Mouse (Mus musculus) kidney, embryonic 15.5 days (tissue): ENCODE results near the gene Ntn5. TPM values are rescaled to one million over a fixed set of nuclear protein-coding genes. Genes with fewer than 3 reads are reported as not detected.

Experiments
- ATAC-seq: fragments of 200-750 bp; cut with Nextera tagmentation; replicated peaks from 2 replicates; pipeline ENCODE4 v1.8.0; 2017; ENCODE audit warnings: moderate TSS enrichment; ENCODE audit not compliant: low FRiP score
- H3K27ac ChIP-seq: fragments of 300-500 bp; sonication (generic); 2 replicates; pipeline ENCODE4 v1.5.1; 2015; ENCODE audit warnings: mild to moderate bottlenecking, inconsistent platforms
- H3K27me3 ChIP-seq: fragments of 300-500 bp; sonication (generic); 2 replicates; pipeline ENCODE4 v1.6.1; 2015; ENCODE audit warnings: inconsistent platforms
- H3K36me3 ChIP-seq: fragments of 300-500 bp; sonication (generic); 2 replicates; pipeline ENCODE4 v1.6.1; 2015; ENCODE audit warnings: inconsistent platforms
- H3K4me1 ChIP-seq: fragments of 300-500 bp; sonication (generic); 2 replicates; pipeline ENCODE4 v1.6.1; 2015; ENCODE audit warnings: inconsistent platforms
- H3K4me2 ChIP-seq: fragments of 300-500 bp; sonication (generic); 2 replicates; pipeline ENCODE4 v1.6.1; 2015; ENCODE audit warnings: moderate library complexity, mild to moderate bottlenecking, inconsistent platforms
- H3K4me3 ChIP-seq: fragments of 300-500 bp; sonication (generic); replicated peaks from 2 replicates; pipeline ENCODE4 v1.5.1; 2015; ENCODE audit warnings: mild to moderate bottlenecking, inconsistent platforms
- H3K9ac ChIP-seq: fragments of 300-500 bp; sonication (generic); 2 replicates; pipeline ENCODE4 v1.6.1; 2015; ENCODE audit warnings: mild to moderate bottlenecking, inconsistent platforms
- H3K9me3 ChIP-seq: fragments of 300-500 bp; sonication (generic); replicated peaks from 2 replicates; pipeline ENCODE4 v1.6.1; 2016; ENCODE audit warnings: inconsistent platforms
- WGBS: fragments of 180-500 bp; shearing (Covaris S2); methylation state at CpG from one replicate; pipeline ENCODE4 v1.1.7; 2015; ENCODE audit warnings: mixed read lengths; 5-methylcytosine and 5-hydroxymethylcytosine counted together
- polyA plus RNA-seq: library from polyadenylated mRNA; unstranded; fragments of >200 nt; fragmentation: Nextera tagmentation; extraction: Ambion mirVana; gene quantifications from 2 replicates; pipeline ENCODE4 v1.2.1, GENCODE M21; 2015

The Ntn5 gene
- polyA plus RNA-seq, 1 experiment from 2014 or later, result 0.21 TPM

- Histone ChIP-seq H3K27me3 (no peaks in the 10 kb centered on the region), H3K36me3 (peaks cover 91% of the 10 kb centered on the region), H3K4me2 (no peak overlapping the region), H3K9me3 (no peaks in the 10 kb centered on the region), H3K27ac (no peak overlapping the region), H3K4me3 (no peak overlapping the region), H3K4me1 (peaks cover 15% of the 10 kb centered on the region), H3K9ac (no peak overlapping the region)
- WGBS, result 92% methylated on average over 9 of the region's 9 CpGs
- ATAC-seq, result no peak
Measured at GRCm38 (mm10) chr7:45725151-45725550, 41.3 kb downstream of the Ntn5 start.

- peaks cover 14% of the 10 kb centered on the region for H3K4me1 ChIP-seq
- ATAC-seq, result no peak
- H3K27me3 ChIP-seq, result no peaks in the 10 kb centered on the region
- no peak within 1 kb of the TSS for H3K4me3 ChIP-seq
- H3K4me2 ChIP-seq, result no peak within 1 kb of the TSS
- H3K9ac ChIP-seq, result no peak within 1 kb of the TSS
- WGBS, result 93% methylated on average over 11 of the region's 11 CpGs
- H3K27ac ChIP-seq, result no peak within 1 kb of the TSS
- no peaks in the 10 kb centered on the region for H3K9me3 ChIP-seq
- H3K36me3 ChIP-seq, result peaks cover 85% of the 10 kb centered on the region
Measured at GRCm38 (mm10) chr7:45725713-45726112, 41.9 kb downstream of the Ntn5 start, which contains the start of gene Spaca4. Gene Spaca4, minus strand, starts transcription at chr7:45725813.

- Histone ChIP-seq H3K27me3 (no peaks in the 10 kb centered on the region), H3K9ac (no peak overlapping the region), H3K4me3 (no peak overlapping the region), H3K36me3 (peaks cover 78% of the 10 kb centered on the region), H3K4me1 (peaks cover 16% of the 10 kb centered on the region), H3K4me2 (no peak overlapping the region), H3K27ac (no peak overlapping the region), H3K9me3 (no peaks in the 10 kb centered on the region)
- ATAC-seq, result no peak
- 90% methylated on average over 10 of the region's 10 CpGs for WGBS
Measured at GRCm38 (mm10) chr7:45726419-45726818, 42.6 kb downstream of the Ntn5 start.

- H3K27me3 ChIP-seq, result no peaks in the 10 kb centered on the region
- H3K9me3 ChIP-seq, result no peaks in the 10 kb centered on the region
- no peak overlapping the region for H3K27ac ChIP-seq
- no peak overlapping the region for H3K9ac ChIP-seq
- H3K4me1 ChIP-seq, result peaks cover 11% of the 10 kb centered on the region
- WGBS, result 88% methylated on average over 3 of the region's 3 CpGs
- ATAC-seq, result no peak
- no peak overlapping the region for H3K4me2 ChIP-seq
- peaks cover 66% of the 10 kb centered on the region for H3K36me3 ChIP-seq
- H3K4me3 ChIP-seq, result no peak overlapping the region
Measured at GRCm38 (mm10) chr7:45727625-45728024, 43.8 kb downstream of the Ntn5 start.

- Histone ChIP-seq H3K36me3 (peaks cover 34% of the 10 kb centered on the region), H3K4me2 (no peak overlapping the region), H3K9me3 (no peaks in the 10 kb centered on the region), H3K27ac (peak overlapping the region; percentile 64), H3K9ac (no peak overlapping the region), H3K4me1 (peaks cover 11% of the 10 kb centered on the region), H3K27me3 (no peaks in the 10 kb centered on the region), H3K4me3 (no peak overlapping the region)
- ATAC-seq, result peak; percentile 68
- whole genome bisulfite sequencing, result 18% methylated on average over 16 of the region's 16 CpGs
Measured at GRCm38 (mm10) chr7:45730727-45731431, 47.1 kb downstream of the Ntn5 start.

- no peak for ATAC-seq
- no peaks in the 10 kb centered on the region for H3K27me3 ChIP-seq
- H3K9me3 ChIP-seq, result no peaks in the 10 kb centered on the region
- H3K36me3 ChIP-seq, result peaks cover 11% of the 10 kb centered on the region
- no peak overlapping the region for H3K9ac ChIP-seq
- no peak overlapping the region for H3K4me3 ChIP-seq
- H3K27ac ChIP-seq, result no peak overlapping the region
- peaks cover 11% of the 10 kb centered on the region for H3K4me1 ChIP-seq
- 71% methylated on average over 5 of the region's 5 CpGs for WGBS
- H3K4me2 ChIP-seq, result no peak overlapping the region
Measured at GRCm38 (mm10) chr7:45733477-45733876, 49.7 kb downstream of the Ntn5 start.

GRCm38 (mm10) chr7:45739162-45739763 is 55.4 kb downstream of the Ntn5 start:
- Histone ChIP-seq H3K9me3 (no peaks in the 10 kb centered on the region), H3K9ac (no peak overlapping the region), H3K27me3 (no peaks in the 10 kb centered on the region), H3K36me3 (no peaks in the 10 kb centered on the region), H3K27ac (no peak overlapping the region), H3K4me3 (no peak overlapping the region), H3K4me2 (no peak overlapping the region), H3K4me1 (peaks cover 10% of the 10 kb centered on the region)
- 6% methylated on average over 9 of the region's 9 CpGs for WGBS
- ATAC-seq, result peak; percentile 76

GRCm38 (mm10) chr7:45739820-45740219 is 56.0 kb downstream of the Ntn5 start:
- no peaks in the 10 kb centered on the region for H3K27me3 ChIP-seq
- no peaks in the 10 kb centered on the region for H3K9me3 ChIP-seq
- H3K4me1 ChIP-seq, result peaks cover 10% of the 10 kb centered on the region
- H3K4me2 ChIP-seq, result no peak overlapping the region
- no peak for ATAC-seq
- 68% methylated on average over 10 of the region's 10 CpGs for WGBS
- H3K4me3 ChIP-seq, result no peak overlapping the region
- no peaks in the 10 kb centered on the region for H3K36me3 ChIP-seq
- H3K27ac ChIP-seq, result no peak overlapping the region
- no peak overlapping the region for H3K9ac ChIP-seq

- Histone ChIP-seq H3K27me3 (no peaks in the 10 kb centered on the region), H3K4me3 (no peak overlapping the region), H3K9me3 (no peaks in the 10 kb centered on the region), H3K27ac (no peak overlapping the region), H3K4me1 (peaks cover 10% of the 10 kb centered on the region), H3K9ac (no peak overlapping the region), H3K36me3 (no peaks in the 10 kb centered on the region), H3K4me2 (0 out of 2 replicates have a peak overlapping the region, but pooled peaks have one; percentile 54)
- 85% methylated on average over 12 of the region's 12 CpGs for WGBS
- ATAC-seq, result no peak
Measured at GRCm38 (mm10) chr7:45741308-45741707, 57.5 kb downstream of the Ntn5 start.

GRCm38 (mm10) chr7:45741777-45742176 is 58.0 kb downstream of the Ntn5 start:
- ATAC-seq, result no peak
- H3K9ac ChIP-seq, result no peak overlapping the region
- H3K36me3 ChIP-seq, result no peaks in the 10 kb centered on the region
- H3K9me3 ChIP-seq, result no peaks in the 10 kb centered on the region; the same call in 1 of the 2 replicates
- peak overlapping the region; percentile 54 for H3K4me2 ChIP-seq
- no peak overlapping the region for H3K27ac ChIP-seq
- H3K27me3 ChIP-seq, result no peaks in the 10 kb centered on the region
- H3K4me3 ChIP-seq, result peak overlapping the region; percentile 38
- peaks cover 10% of the 10 kb centered on the region for H3K4me1 ChIP-seq
- 37% methylated on average over 11 of the region's 11 CpGs for WGBS

- peak overlapping the region; percentile 54 for H3K4me2 ChIP-seq
- no peak for ATAC-seq
- H3K4me3 ChIP-seq, result peak overlapping the region; percentile 38
- no peaks in the 10 kb centered on the region; the same call in 1 of the 2 replicates for H3K9me3 ChIP-seq
- H3K27me3 ChIP-seq, result no peaks in the 10 kb centered on the region
- no peak overlapping the region for H3K9ac ChIP-seq
- H3K36me3 ChIP-seq, result no peaks in the 10 kb centered on the region
- H3K4me1 ChIP-seq, result peaks cover 10% of the 10 kb centered on the region
- no peak overlapping the region for H3K27ac ChIP-seq
- WGBS, result 36% methylated on average over 19 of the region's 19 CpGs
Measured at GRCm38 (mm10) chr7:45742338-45742737, 58.5 kb downstream of the Ntn5 start.
